Mouse (Mus musculus) adrenal gland, postnatal 10 days (tissue): ENCODE data around the gene Glra4. TPM values are rescaled to one million over a fixed set of nuclear protein-coding genes. Genes with fewer than 3 reads are reported as not detected.

ENCODE experiments used
- DNase-seq: peaks from one replicate; pipeline ENCODE4 v3.0.0; 2021; ENCODE audit warnings: mixed read lengths
- long read RNA-seq, 2 experiments: library from polyadenylated mRNA; stranded (forward); transcript quantifications; one replicate each; pipeline ENCODE4 v2.0.0; 2021
- total RNA-seq, 2 experiments: library from RNA; stranded (reverse); gene quantifications; 2 replicates each; pipeline ENCODE4 v1.2.3; 2021

Gene Glra4
- not detected for total RNA-seq
- long read RNA-seq, experiment 1 = 0 reads
- long read RNA-seq, experiment 2 = 0 reads

DNA sequence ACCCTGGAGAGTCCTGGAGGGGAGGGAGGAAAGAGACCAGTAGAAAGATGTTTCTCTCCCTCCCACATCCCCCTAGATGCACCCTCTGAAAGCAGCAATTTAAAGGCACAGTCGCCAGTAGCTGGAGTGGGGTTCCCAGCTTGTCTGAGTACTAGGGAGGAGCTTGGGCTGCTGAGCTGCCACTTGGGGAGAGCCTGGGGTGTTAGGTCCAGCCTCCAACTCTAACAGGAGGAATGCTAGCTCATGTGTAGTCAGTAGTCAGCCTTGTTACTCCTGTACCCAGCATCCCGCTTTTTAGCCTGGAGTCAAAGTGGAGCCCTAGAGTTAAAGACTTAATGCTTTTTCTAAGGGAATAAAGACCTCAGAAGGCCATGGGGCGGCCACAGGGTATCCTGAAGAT is at the start of gene Glra4:
TSS of gene Glra4 (minus strand) at position 101 of the 400 bp plus-strand sequence.
- DNase-seq = no peak

DNA sequence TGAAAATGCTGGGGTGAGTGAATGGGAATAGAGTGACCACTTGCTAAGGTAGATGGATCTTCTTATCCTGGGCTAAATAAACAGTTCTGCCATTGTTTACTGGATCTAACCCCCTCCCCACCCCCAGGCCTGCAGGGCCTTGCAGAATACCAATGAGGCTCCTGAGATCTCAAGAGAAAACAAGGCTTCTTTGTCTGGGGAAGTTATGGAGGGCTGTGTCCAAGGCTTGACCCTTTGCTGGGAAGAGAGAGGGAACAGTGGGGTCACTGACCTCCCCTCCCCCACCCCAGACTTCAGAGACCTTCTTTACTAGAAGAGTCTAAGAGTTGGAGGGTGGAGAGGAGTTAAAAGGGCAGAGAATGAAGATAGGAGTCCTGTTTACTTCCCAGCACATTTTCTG is 48.7 kb upstream of the Glra4 start:
- DNase-seq = no peak

DNA sequence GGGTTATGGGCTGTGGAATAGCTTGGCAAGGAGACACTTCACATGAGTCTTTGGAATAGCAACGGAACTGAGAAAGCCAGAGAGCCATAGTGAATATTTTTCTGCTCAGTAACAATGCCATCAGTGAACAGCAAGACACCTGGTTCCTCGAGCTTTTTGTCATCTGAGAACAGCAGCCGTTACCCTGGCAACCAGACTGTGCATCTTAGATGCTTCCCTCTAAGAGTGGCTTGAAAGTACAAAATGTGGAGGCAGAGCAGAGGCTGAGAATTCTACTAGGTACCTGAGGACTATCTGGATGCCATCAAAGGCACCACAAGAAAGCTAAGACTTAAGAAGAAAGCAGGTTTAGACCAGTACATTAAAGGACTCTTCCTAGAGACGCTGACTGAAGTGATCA is 45.1 kb upstream of the Glra4 start:
- DNase-seq = no peak

DNA sequence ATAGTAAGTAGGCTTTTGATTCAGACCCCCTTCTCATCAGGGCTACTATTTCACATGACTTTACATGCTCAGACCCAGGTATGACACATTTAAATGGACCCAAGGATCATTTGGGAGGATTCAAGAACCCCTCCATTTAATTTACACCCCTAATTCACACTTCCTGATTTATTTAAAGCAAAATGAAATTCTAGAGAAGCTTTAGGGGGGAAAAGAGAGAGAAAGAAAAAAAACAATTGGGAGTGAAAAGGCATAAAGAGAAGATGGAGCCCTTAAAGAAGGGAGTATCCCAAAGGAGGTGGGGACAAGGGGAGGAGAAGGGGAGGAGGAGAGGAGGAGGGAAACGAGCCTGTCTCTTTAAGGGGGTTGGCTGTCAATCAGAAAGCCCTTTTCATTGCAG is 42.4 kb upstream of the Glra4 start, which contains the start of gene Plp1:
TSS of gene Plp1 (plus strand) at position 301 of the 400 bp plus-strand sequence.
- DNase-seq = no peak

DNA sequence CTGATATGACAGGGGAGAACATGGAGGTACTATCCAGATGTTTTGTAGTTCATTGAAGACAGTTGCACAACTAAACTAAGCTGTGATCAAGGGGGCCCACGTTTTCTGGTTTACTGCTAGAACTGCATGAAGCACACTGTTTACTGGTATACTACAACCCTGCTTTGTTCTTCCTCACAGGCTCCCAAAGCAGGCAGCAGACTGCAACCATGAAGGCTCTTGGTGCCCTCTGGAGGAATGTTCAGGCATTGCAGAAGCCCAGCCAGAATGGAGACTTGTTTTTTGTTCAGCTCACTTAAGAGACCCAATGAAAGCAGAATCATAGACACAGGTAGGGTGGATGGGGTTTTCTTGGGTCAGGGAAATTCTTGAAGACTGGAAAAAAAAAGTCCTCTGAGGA is 40.3 kb upstream of the Glra4 start:
- DNase-seq = peak; percentile 81

DNA sequence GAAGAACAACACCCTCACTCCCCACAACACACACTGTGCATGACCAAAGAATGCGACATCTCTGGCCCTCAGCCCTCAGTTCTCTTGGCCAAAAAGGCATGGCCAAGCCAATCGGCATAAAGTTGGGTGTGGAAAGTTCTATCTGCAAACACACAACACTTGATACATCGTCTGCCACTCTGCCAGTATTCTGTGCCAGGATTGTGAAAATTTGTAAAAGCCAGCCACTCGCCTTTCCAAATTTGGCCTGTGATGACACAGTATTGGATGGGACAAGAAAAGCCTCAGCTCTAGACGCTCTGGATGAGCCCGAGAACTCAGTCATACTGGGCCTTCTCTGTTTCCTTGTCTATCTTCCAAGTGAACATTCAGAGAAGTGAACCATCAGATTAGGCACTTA is 39.8 kb upstream of the Glra4 start:
- peak; percentile 29 for DNase-seq

DNA sequence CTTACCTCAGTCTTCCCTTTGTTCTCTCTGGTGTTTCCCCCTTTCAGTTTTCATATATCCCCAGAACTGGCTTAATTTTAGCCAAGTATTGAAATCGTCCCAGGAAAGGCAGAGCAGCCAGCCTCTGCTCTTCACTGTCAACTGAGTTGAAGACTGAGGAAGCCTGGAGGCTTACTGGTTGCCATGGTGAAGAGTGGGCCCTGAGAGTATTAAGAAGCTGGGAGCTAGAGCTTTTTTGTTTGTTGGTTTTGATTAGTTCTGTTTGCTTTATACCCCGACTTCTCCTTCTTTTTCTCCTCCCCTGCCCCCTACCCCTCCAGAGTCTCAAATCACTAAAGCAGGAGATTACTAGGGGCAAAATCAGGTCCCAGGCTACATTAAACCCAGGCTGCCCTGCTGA is 17.3 kb upstream of the Glra4 start:
- no peak for DNase-seq

DNA sequence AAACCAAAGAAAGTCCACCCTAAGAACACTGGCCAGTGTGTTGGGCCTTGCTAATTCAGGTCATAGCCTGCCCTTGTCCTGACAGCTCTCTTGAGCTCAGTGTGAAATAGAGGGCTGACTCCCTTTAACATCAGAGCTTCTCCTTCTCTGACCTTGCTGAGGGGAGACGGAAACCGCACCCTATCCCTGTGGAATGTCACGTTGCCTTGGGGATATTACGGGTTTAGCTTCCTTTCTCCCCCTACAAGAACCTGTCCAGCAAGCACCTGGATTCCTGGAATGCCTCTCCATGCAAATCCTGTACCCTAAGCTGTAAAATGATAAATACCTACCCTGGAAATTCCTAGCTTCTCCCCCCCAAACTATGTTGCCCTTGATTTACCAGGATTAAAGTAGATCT is 9.5 kb upstream of the Glra4 start:
- DNase-seq = no peak

DNA sequence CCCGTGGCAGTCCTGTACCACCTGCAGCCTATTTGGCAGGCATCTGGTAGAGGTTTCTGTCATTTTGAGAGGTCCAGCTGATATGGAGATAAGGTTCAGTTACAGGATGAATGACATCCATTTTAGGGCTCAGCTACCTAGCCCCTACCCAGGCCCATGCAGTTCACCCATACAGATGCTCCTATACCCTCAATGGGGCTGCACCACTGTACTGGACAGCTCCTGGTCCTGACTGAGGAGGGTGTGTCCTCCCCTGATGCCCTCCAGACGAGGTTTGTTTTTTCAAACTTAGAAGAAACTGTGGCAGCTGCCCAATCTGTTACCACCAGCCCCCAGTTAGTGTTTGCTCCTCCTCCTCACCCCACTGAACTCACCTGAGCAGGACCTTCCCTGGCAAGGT is 679 bp downstream of the Glra4 start:
- DNase-seq = no peak

DNA sequence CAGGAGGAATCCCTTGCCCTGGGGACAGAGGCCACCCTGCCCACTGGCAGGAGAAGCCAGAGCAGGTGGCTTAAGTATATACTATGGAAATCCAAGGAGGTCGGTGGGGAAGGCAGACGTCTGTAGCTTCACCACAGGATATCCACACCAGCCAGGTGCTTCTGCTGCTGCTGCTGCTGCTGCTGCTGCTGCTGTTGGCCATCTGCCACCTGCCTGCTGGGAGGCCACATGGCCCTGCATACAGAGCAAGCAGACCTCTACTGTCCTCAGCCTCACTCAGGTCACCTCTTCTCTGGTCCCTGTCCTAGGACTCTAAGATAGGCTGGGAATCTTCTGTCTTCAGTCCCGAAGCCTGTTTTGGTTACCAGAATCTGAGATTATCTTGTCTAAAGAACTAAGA is 1.9 kb downstream of the Glra4 start:
- no peak for DNase-seq

DNA sequence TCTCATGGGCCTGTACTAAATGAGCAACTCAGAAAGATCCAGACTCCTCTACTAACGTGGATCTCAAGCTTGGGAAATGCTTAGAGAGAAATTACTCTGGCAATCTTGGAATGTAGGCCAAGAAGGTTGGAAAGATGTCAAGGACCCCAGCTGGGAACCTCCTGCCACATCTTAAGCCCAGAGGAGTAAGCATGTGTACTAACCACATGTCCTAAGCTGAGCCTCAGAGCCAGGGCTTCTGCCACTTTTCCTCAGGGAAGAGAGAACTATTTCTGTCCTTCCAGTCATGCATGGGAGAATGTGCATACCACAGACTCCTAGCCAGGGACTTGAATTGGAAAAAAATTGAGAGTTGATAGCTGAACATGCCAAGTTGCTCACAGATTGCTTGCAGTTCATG is 6.9 kb downstream of the Glra4 start:
- DNase-seq = peak; percentile 1

DNA sequence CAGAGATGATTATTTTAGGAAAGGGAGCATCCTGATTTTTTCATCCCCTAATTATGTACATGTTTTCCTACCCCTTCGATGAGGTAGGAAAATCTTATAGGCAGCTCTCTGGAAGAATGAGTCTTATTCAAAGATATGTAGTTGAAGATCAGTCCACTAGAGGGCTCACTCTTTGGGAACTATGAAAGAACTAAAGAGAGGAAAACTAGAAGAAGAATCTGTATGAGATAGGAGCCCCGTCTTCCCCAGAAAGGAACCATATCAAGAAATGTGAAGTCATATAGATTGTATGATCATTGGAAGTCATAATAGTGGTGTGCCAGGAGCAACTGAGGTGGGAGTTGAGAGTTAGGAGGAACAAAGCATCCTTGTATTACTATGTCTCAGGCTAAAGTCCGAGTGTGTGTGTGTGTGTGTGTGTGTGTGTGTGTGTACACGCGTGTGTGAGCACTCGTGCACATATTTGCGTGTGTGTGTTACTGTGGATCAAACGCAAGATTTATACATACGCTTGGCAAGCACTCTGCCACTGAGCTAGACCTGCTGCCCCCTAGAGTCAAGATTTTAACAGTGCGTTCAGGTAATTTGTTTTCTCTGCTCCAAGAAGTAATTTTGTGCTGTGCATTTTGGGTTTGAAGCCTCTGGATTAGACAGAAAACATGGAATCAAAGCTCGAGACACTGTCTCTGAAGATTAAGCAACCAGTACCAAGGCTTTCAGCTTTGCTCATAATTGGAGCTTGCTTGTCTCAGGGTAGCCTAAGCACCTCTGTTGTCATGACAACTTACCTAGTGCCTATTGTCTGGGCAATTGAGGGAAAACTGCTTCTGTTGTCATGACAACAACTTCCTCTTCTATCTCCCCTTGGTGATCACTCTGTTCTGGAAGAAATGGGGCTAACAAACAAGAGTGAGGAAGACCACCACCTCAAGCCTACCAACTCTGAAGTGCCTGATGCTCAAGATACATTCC is 18.6 kb downstream of the Glra4 start:
- peak; percentile 4 for DNase-seq

DNA sequence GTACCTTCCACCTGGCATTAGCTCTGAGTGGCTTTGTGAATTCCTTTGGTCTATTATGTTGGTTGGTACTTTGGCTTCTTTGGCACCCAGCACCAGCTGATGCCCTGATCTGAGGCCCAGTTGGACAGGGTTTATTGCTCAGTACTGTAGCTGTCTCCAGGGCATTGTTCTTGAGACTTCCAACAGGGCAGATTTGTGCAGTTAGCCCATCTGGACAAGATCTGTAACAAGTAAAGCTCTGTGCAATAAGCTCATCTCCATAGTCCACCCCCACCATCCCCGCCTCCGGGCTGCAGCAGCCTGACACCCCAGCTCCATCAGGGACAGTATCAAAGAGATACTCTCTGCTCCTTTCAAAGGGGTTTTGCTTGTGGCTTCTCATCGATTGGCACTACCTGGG is 24.5 kb downstream of the Glra4 start:
- DNase-seq = no peak

DNA sequence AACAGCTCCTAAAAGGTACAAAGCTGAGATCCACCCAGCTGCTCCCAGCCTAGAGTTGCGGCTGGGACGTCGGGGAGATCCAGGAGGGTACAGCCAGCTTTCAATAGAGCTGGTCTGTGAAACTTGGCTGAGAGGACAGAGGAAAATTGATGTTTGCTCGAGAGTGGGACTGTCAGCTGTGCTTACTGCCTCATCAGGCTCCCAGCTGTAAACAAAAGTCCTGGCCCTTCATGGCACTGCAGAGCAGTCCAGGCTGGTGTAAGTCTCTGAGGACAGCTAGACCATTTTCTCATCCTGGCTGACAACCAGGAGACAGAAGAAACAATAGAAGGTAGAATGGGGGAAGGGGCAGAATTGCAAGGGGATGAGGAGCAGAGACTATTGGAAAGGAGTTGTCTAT is 30.6 kb downstream of the Glra4 start:
- DNase-seq = no peak

DNA sequence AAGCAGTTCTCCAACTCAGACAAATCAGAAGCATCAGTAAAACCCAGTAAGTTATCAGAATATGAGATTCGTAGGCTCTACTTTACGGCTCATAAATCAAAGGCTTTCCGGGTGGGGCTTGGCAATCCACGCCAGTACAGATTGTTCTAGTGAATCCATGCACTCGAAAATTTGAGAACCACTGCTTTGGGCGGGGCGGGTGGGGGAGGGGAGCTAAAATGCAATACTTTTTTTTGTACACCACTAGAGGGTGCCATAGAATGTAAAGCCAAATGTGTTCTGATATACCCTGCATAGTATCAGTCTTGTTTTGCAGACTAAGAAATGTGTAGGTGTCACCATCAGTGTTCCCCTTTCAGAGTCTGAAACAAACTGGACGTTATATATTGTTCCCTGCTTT is 35.3 kb downstream of the Glra4 start:
- no peak for DNase-seq

DNA sequence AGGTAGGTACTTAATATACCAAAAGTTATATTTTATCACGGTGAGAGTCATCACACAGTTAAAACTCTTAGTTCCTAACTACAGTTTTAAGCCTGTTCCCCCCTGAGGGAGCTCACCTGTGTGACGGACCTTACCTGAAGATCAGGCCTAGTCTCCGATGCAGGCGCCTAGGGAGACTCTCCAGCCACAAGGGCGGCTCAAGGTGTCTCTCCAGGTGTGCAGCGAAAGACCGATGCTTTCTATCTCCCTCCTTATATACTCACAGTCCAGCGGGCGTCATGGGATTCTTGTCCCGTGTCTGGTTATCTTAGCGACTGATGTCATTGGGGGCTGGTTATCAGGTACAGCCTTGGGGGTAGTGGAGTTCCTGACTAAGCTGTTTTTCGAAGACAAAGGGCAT is 36.5 kb downstream of the Glra4 start, which contains the start of gene Morf4l2:
TSS of gene Morf4l2 (minus strand) at position 232 of the 400 bp plus-strand sequence.
- no peak for DNase-seq

DNA sequence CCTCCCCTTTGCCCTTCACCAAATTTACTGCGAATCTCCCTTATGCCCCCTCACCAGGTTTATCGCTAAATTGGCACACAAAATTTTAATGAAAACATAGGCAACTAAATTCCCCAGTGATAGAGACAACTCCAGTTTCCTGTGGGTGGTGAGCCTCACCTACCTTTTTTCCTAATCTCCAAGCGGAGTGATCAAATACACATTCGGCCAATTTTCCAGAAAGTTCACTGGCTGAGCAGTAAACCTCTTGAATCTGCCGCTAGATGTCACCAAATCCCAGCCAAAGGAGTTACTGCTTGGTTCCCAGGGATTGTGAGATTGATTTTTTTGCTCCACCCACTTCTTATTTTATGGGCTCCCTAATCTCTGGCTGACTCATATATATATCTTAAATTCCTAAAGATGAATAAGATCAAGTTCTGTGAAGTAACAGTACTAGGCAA is 37.3 kb downstream of the Glra4 start:
- DNase-seq = peak; percentile 64

DNA sequence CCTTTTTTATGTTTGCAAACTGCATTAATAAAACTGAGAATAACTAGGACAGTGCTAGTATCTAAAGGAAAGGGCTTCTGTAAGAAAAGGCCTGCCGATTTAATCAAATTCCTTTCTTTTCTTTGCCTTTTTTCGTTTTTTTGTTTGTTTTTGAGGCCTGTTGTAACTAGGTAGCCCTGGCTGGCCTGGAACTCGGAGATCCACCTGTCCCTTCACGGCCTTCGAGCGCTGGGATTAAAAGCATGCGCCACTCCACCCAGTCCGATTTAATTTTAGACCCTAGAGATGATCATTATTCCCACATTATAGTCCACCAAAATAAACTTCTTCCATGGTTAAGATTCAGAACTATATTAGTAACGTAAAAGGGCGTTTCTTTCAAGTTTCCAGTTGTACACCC is 37.7 kb downstream of the Glra4 start:
- DNase-seq = peak; percentile 17

DNA sequence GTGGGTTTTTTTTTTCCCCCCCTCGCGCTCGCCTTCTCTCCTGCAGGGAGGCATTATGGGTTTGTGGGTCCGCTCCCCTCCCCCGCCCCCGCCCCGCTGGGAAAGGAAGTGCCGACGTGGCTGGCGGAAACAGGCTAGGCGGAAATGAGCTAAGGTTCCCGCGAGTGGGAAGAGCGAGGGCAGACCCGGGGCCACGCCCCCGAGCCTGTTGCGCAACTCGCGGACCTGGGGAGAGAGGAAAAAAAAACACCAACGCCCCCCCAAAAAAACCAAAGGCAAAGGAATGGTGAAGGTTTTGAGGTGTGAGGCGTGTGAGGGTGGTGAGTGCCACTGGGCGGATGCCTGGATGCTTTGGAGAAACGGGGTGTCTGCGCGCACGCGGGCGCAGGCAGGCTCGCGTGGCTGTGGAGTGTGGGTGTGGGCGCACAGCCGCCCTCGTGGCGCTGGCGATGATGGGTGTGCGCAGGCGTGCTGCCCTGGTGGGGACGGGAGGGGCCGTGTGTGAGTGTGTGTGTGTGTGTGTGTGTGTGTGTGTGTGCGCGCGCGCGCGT is 38.2 kb downstream of the Glra4 start:
- peak; percentile 88 for DNase-seq

DNA sequence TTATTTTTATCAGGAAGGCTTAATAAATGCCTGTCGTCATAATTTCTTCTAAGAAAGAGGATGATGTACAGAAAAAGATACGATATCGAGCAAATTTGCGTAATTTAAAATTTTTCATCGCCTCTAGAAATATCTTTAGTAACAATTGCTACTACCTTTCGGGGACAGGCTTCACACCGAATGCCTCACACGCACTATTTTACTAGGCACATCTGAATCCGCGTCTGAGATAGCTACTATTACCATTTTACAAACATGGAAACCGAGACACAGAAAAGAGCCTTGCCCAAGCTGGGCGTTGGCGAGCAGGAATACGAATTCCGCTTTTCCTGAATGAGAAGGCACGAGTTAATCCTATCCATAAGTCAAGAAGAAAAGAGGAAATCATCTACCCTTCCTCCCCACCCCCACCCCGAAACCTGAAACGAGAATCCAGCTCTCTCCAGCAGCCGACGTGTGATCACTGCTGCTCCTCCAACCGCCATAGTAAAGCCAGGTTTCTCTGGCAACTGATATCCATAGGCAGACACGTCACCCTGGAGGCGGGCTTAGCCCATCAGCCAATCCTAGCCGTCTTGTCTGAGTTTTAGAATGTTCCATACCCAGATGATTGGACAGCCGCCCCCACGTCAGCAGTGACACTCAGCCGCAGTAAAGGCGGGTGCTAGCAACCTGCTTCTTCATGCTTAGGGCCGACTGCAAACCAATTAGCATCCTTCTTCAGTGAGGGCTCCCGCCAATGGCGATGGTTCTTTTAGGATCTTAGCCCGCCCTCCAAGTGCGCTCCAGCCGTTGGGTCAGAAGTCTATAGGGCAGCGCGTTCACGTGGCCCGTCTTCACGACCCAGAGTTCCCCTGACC is 38.9 kb downstream of the Glra4 start:
- peak; percentile 89 for DNase-seq

DNA sequence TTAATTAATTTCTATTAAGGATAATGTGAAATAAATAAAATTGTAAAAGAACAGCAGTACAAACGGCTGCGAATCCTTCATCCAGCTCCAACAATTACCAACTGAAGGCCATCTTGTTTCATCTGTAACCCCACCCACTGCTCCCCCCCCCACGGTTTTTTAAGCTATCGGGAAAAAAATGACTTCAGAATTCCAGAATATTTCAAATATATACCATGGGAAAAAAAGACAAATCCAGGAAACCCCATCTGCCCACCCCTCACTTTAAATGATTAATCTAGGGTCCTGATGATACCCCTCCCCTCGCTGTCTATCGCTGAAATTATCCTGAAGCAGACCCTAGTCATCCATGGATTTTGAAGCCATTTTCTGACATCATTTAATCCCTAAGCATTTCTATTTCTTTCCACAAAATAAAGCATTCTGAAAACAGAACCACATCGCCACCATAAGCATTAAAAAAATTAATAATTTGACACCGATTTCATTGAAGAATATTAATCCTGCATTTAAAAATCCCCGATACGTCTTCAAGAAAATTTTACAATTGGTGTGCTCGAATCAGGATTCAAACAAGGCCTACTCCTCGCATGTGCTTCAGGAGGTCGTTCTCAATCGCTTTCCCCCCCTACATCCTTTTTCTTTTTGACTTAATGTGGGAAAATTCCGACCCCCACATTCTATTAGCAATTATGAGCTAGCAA is 39.7 kb downstream of the Glra4 start:
- no peak for DNase-seq

DNA sequence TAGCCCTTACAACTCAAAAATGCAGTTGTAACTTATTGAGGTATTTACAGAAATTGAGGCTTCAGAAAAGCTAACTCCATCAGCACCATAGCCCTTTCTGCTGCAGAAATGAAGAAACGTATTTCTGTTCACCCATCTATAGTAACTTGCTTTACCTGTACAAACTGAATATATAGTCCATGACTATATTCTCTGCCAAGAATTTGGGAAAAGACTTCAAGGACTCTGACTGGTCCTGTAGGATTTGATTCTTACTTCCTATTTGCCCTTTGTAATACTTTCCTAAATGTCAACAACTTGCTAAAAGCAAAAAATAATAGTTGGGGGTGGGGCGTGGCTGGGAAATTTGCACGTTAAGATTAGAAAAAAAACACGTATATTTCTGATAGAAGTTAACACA is 47.9 kb downstream of the Glra4 start:
- DNase-seq = no peak
